Mouse (Mus musculus): ENCODE measurements at regions not wholly inside any gene's neighbourhood (a gene's known extent, or its start where the extent isn't known, plus 50 kb on each side); places are given as distances from the start of the nearest gene placed in this dataset.

- DNase-seq (ENCODE audit: low spot score): peak; percentile 50
Observed at GRCm38 (mm10) chr15:67901191-67901601, 1400.5 kb upstream of the Lrrc6 start.

- no peak for DNase-seq (ENCODE audit: low spot score)
Observed at GRCm38 (mm10) chr15:67899772-67900171, 1399.1 kb upstream of the Lrrc6 start.

- DNase-seq (ENCODE audit: low spot score): peak; percentile 76
Observed at GRCm38 (mm10) chr15:67898959-67899403, 1398.3 kb upstream of the Lrrc6 start.

GRCm38 (mm10) chr15:67892066-67892465 is 1391.4 kb upstream of the Lrrc6 start:
- DNase-seq (ENCODE audit: low spot score): no peak

GRCm38 (mm10) chr15:67890612-67891304 is 1390.0 kb upstream of the Lrrc6 start:
- DNase-seq (ENCODE audit: low spot score): no peak

GRCm38 (mm10) chr15:67888548-67888947 is 1387.8 kb upstream of the Lrrc6 start:
- no peak for DNase-seq (ENCODE audit: low spot score)

GRCm38 (mm10) chr15:67855291-67855690 is 1354.6 kb upstream of the Lrrc6 start:
- DNase-seq (ENCODE audit: low spot score): no peak

- DNase-seq (ENCODE audit: low spot score): peak; percentile 22
Observed at GRCm38 (mm10) chr15:67850118-67850517, 1349.4 kb upstream of the Lrrc6 start.

GRCm38 (mm10) chr15:67845707-67846106 is 1345.0 kb upstream of the Lrrc6 start:
- DNase-seq (ENCODE audit: low spot score): no peak

GRCm38 (mm10) chr15:67840671-67841070 is 1340.0 kb upstream of the Lrrc6 start:
- DNase-seq (ENCODE audit: low spot score): peak; percentile 79

- no peak for DNase-seq (ENCODE audit: low spot score)
Observed at GRCm38 (mm10) chr15:67825796-67826484, 1325.2 kb upstream of the Lrrc6 start.

- DNase-seq (ENCODE audit: low spot score): no peak
Observed at GRCm38 (mm10) chr15:67823226-67823625, 1322.5 kb upstream of the Lrrc6 start.

GRCm38 (mm10) chr15:67799871-67800270 is 1299.2 kb upstream of the Lrrc6 start:
- no peak for DNase-seq (ENCODE audit: low spot score)

- DNase-seq (ENCODE audit: low spot score): no peak
Observed at GRCm38 (mm10) chr15:67795578-67795977, 1294.9 kb upstream of the Lrrc6 start.

- DNase-seq (ENCODE audit: low spot score): no peak
Observed at GRCm38 (mm10) chr15:67792822-67793221, 1292.1 kb upstream of the Lrrc6 start.

- no peak for DNase-seq (ENCODE audit: low spot score)
Observed at GRCm38 (mm10) chr15:67788587-67788986, 1287.9 kb upstream of the Lrrc6 start.

GRCm38 (mm10) chr15:67785583-67785982 is 1284.9 kb upstream of the Lrrc6 start:
- no peak for DNase-seq (ENCODE audit: low spot score)

- DNase-seq (ENCODE audit: low spot score): no peak
Observed at GRCm38 (mm10) chr15:67783754-67784153, 1283.0 kb upstream of the Lrrc6 start.

- no peak for DNase-seq (ENCODE audit: low spot score)
Observed at GRCm38 (mm10) chr15:67782505-67782904, 1281.8 kb upstream of the Lrrc6 start.

GRCm38 (mm10) chr15:67780856-67781255 is 1280.1 kb upstream of the Lrrc6 start:
- DNase-seq (ENCODE audit: low spot score): no peak

GRCm38 (mm10) chr15:67767624-67768023 is 1266.9 kb upstream of the Lrrc6 start:
- no peak for DNase-seq (ENCODE audit: low spot score)

- peak; percentile 12 for DNase-seq (ENCODE audit: low spot score)
Observed at GRCm38 (mm10) chr15:67759221-67759620, 1258.5 kb upstream of the Lrrc6 start.

- DNase-seq (ENCODE audit: low spot score): no peak
Observed at GRCm38 (mm10) chr15:67750582-67750981, 1249.9 kb upstream of the Lrrc6 start.

GRCm38 (mm10) chr15:67743332-67743731 is 1242.6 kb upstream of the Lrrc6 start:
- no peak for DNase-seq (ENCODE audit: low spot score)

Measured in layer of hippocampus, adult 11-12 months (tissue).